ENCODE assay signal across 18 mouse cellular contexts in genomic region chr15:22151894-22152494, GRCm38 (mm10).
DNase-seq lines count a peak whose midpoint lies in the region; ATAC-seq and TF ChIP-seq lines count a peak whose summit lies in the region.
"Had no signal": no experiment of that assay in that cellular context is flagged by ENCODE, and none has a peak within 500 bp of the region (broad histone marks: within the 10 kb centered on the region; RNA-seq: fewer than 3 reads in every experiment).

No protein-coding gene starts in this region.

- no peak overlapping the region for H3K9ac ChIP-seq in forebrain, embryonic 12.5 days
- H3K9ac ChIP-seq in forebrain, postnatal 0 days = no peak overlapping the region
- no peak overlapping the region for H3K9ac ChIP-seq in midbrain, embryonic 14.5 days (replicated peaks; ENCODE audit: low read length)
- H3K9ac ChIP-seq in midbrain, postnatal 0 days (replicated peaks; ENCODE audit: low read length, poor library complexity, severe bottlenecking) = no peak overlapping the region
- no peak overlapping the region for H3K9ac ChIP-seq in forebrain, embryonic 14.5 days (ENCODE audit: low read length)
- no peak overlapping the region for H3K9ac ChIP-seq in midbrain, embryonic 15.5 days
- H3K9ac ChIP-seq: heart, embryonic 12.5 days had no signal

- no peak overlapping the region for H3K4me2 ChIP-seq in forebrain, embryonic 12.5 days
- no peak overlapping the region for H3K4me2 ChIP-seq in forebrain, postnatal 0 days (ENCODE audit: low read depth)
- H3K4me2 ChIP-seq in midbrain, embryonic 14.5 days (ENCODE audit: low read length) = no peak overlapping the region
- no peak overlapping the region for H3K4me2 ChIP-seq in midbrain, postnatal 0 days (ENCODE audit: low read depth, low read length, poor library complexity, severe bottlenecking)
- H3K4me2 ChIP-seq in forebrain, embryonic 14.5 days (ENCODE audit: low read length) = no peak overlapping the region
- H3K4me2 ChIP-seq in midbrain, embryonic 15.5 days = no peak overlapping the region
- H3K4me2 ChIP-seq: heart, embryonic 12.5 days had no signal

- H3K27me3 ChIP-seq in forebrain, embryonic 12.5 days = no peaks in the 10 kb centered on the region
- no peaks in the 10 kb centered on the region for H3K27me3 ChIP-seq in forebrain, postnatal 0 days (ENCODE audit: insufficient read depth, low read length)
- H3K27me3 ChIP-seq in midbrain, embryonic 14.5 days (ENCODE audit: control insufficient read depth, insufficient read depth, low read length) = no peaks in the 10 kb centered on the region
- no peaks in the 10 kb centered on the region for H3K27me3 ChIP-seq in midbrain, postnatal 0 days (ENCODE audit: insufficient read depth, low read length)
- H3K27me3 ChIP-seq in forebrain, embryonic 14.5 days (replicated peaks; ENCODE audit: control insufficient read depth, insufficient read depth, low read length) = no peaks in the 10 kb centered on the region
- H3K27me3 ChIP-seq in midbrain, embryonic 15.5 days (replicated peaks) = no peaks in the 10 kb centered on the region
- H3K27me3 ChIP-seq: heart, embryonic 12.5 days had no signal

- WGBS in forebrain, embryonic 12.5 days = 30% methylated on average over 4 of the region's 4 CpGs
- WGBS in forebrain, postnatal 0 days = 18% methylated on average over 4 of the region's 4 CpGs
- 51% methylated on average over 4 of the region's 4 CpGs for WGBS in midbrain, embryonic 14.5 days
- 47% methylated on average over 4 of the region's 4 CpGs for WGBS in midbrain, postnatal 0 days
- 15% methylated on average over 4 of the region's 4 CpGs for WGBS in forebrain, embryonic 14.5 days
- WGBS in midbrain, embryonic 15.5 days = 46% methylated on average over 4 of the region's 4 CpGs

- peak; percentile 80 for ATAC-seq in forebrain, embryonic 12.5 days (ENCODE audit: low FRiP score)
- ATAC-seq in forebrain, postnatal 0 days = no peak
- ATAC-seq in midbrain, embryonic 14.5 days (ENCODE audit: low FRiP score, low TSS enrichment) = peak; percentile 71
- no peak for ATAC-seq in midbrain, postnatal 0 days (ENCODE audit: low FRiP score)
- peak; percentile 88 for ATAC-seq in forebrain, embryonic 14.5 days
- peak; percentile 78; the same call in 1 of the 2 replicates for ATAC-seq in midbrain, embryonic 15.5 days (replicated peaks)
- ATAC-seq: hindbrain, embryonic 16.5 days; inflammation-experienced regulatory T-cells, adult 6 months had no signal

- no peak for TF ChIP-seq CTCF in forebrain, postnatal 0 days (IDR thresholded peaks at IDR 0.05; ENCODE audit: low read depth)
- TF ChIP-seq CTCF in midbrain, postnatal 0 days (IDR thresholded peaks at IDR 0.05) = no peak

- no peak overlapping the region for H3K27ac ChIP-seq in forebrain, embryonic 12.5 days
- H3K27ac ChIP-seq in forebrain, postnatal 0 days (ENCODE audit: low read depth, low read length) = no peak overlapping the region
- H3K27ac ChIP-seq in midbrain, embryonic 14.5 days (replicated peaks; ENCODE audit: low read depth, low read length) = no peak overlapping the region
- H3K27ac ChIP-seq in midbrain, postnatal 0 days (ENCODE audit: low read depth, low read length) = no peak overlapping the region
- H3K27ac ChIP-seq in forebrain, embryonic 14.5 days (ENCODE audit: low read depth, low read length) = no peak overlapping the region
- H3K27ac ChIP-seq in midbrain, embryonic 15.5 days = no peak overlapping the region
- H3K27ac ChIP-seq: heart, adult 2 months; hindbrain, embryonic 10.5 days had no signal

- no peaks in the 10 kb centered on the region for H3K9me3 ChIP-seq in forebrain, embryonic 12.5 days
- H3K9me3 ChIP-seq in forebrain, postnatal 0 days (ENCODE audit: low read length) = no peaks in the 10 kb centered on the region
- H3K9me3 ChIP-seq in midbrain, embryonic 14.5 days (ENCODE audit: control insufficient read depth, low read length) = no peaks in the 10 kb centered on the region
- H3K9me3 ChIP-seq in midbrain, postnatal 0 days (ENCODE audit: low read length) = no peaks in the 10 kb centered on the region
- no peaks in the 10 kb centered on the region for H3K9me3 ChIP-seq in forebrain, embryonic 14.5 days (replicated peaks; ENCODE audit: control insufficient read depth, low read length)
- H3K9me3 ChIP-seq in midbrain, embryonic 15.5 days = no peaks in the 10 kb centered on the region
- H3K9me3 ChIP-seq: heart, embryonic 12.5 days; hindbrain, embryonic 10.5 days had no signal

- DNase-seq in forebrain, postnatal 0 days = no peak
- DNase-seq in midbrain, embryonic 14.5 days = peak; percentile 37
- no peak for DNase-seq in midbrain, postnatal 0 days (ENCODE audit: low spot score)
- DNase-seq in forebrain, embryonic 14.5 days (ENCODE audit: low spot score) = peak; percentile 73
- no peak for DNase-seq in layer of hippocampus, postnatal 14 days (ENCODE audit: low spot score in 2 of 2)
- no peak for DNase-seq in layer of hippocampus, postnatal 10 days (ENCODE audit: low spot score in 2 of 2)
- DNase-seq: adrenal gland, adult 2 months; adrenal gland, postnatal 25 days; cerebellum, adult 2 months; cerebellum, postnatal 10 days; gastrocnemius, postnatal 14 days; heart, adult 2 months had no signal

- H3K4me1 ChIP-seq in forebrain, embryonic 12.5 days = peaks cover 5% of the 10 kb centered on the region; the same call in 1 of the 2 replicates
- H3K4me1 ChIP-seq in forebrain, postnatal 0 days (ENCODE audit: insufficient read depth) = no peaks in the 10 kb centered on the region
- no peaks in the 10 kb centered on the region for H3K4me1 ChIP-seq in midbrain, embryonic 14.5 days (ENCODE audit: control insufficient read depth, insufficient read depth, low read length)
- no peaks in the 10 kb centered on the region for H3K4me1 ChIP-seq in midbrain, postnatal 0 days (ENCODE audit: insufficient read depth, low read length)
- H3K4me1 ChIP-seq in forebrain, embryonic 14.5 days (ENCODE audit: control insufficient read depth, insufficient read depth, low read length) = 0 out of 2 replicates have a peak, but pooled peaks cover 2% of the 10 kb centered on the region
- 0 out of 2 replicates have a peak, but pooled peaks cover 3% of the 10 kb centered on the region for H3K4me1 ChIP-seq in midbrain, embryonic 15.5 days
- H3K4me1 ChIP-seq: heart, embryonic 12.5 days; hindbrain, embryonic 10.5 days had no signal

- H3K36me3 ChIP-seq in forebrain, embryonic 12.5 days (replicated peaks) = no peaks in the 10 kb centered on the region
- no peaks in the 10 kb centered on the region for H3K36me3 ChIP-seq in forebrain, postnatal 0 days (ENCODE audit: insufficient read depth)
- H3K36me3 ChIP-seq in midbrain, embryonic 14.5 days (ENCODE audit: control insufficient read depth, insufficient read depth, low read length) = no peaks in the 10 kb centered on the region
- H3K36me3 ChIP-seq in midbrain, postnatal 0 days (ENCODE audit: insufficient read depth, low read length) = no peaks in the 10 kb centered on the region
- H3K36me3 ChIP-seq in forebrain, embryonic 14.5 days (ENCODE audit: control insufficient read depth, insufficient read depth, low read length) = no peaks in the 10 kb centered on the region
- H3K36me3 ChIP-seq in midbrain, embryonic 15.5 days (replicated peaks) = no peaks in the 10 kb centered on the region
- H3K36me3 ChIP-seq: heart, embryonic 12.5 days; hindbrain, embryonic 10.5 days had no signal

- H3K4me3 ChIP-seq in forebrain, embryonic 12.5 days (replicated peaks) = no peak overlapping the region
- no peak overlapping the region for H3K4me3 ChIP-seq in forebrain, postnatal 0 days (ENCODE audit: low read depth, low read length)
- H3K4me3 ChIP-seq in midbrain, embryonic 14.5 days (replicated peaks; ENCODE audit: low read depth, low read length) = no peak overlapping the region
- no peak overlapping the region for H3K4me3 ChIP-seq in midbrain, postnatal 0 days (ENCODE audit: low read depth, low read length)
- H3K4me3 ChIP-seq in forebrain, embryonic 14.5 days (ENCODE audit: low read depth, low read length) = no peak overlapping the region
- H3K4me3 ChIP-seq in midbrain, embryonic 15.5 days = no peak overlapping the region
- H3K4me3 ChIP-seq: heart, adult 2 months; heart, embryonic 12.5 days; hindbrain, embryonic 10.5 days had no signal

Comparison
In these comparisons a context has a peak if more than half of its experiments do, and no peak if none do; other contexts are left out.
1. ATAC-seq: peak in forebrain, embryonic 12.5 days (single experiment), midbrain, embryonic 14.5 days (single experiment), forebrain, embryonic 14.5 days (single experiment) and midbrain, embryonic 15.5 days (single experiment); none in forebrain, postnatal 0 days (single experiment) and midbrain, postnatal 0 days (single experiment).
2. DNase-seq: peak in midbrain, embryonic 14.5 days (single experiment) and forebrain, embryonic 14.5 days (single experiment); none in forebrain, postnatal 0 days (single experiment), midbrain, postnatal 0 days (single experiment), layer of hippocampus, postnatal 14 days (0 of 2) and layer of hippocampus, postnatal 10 days (0 of 2).